Mouse (Mus musculus) brain, embryonic 14.5 days (tissue): ENCODE results near the gene Pxmp4.

Experiments
- CTCF ChIP-seq: fragments of 200-500 bp; IDR thresholded peaks from 2 replicates; pipeline ENCODE4 v1.5.1; 2012; ENCODE audit warnings: inconsistent platforms, mild to moderate bottlenecking, moderate library complexity, borderline replicate concordance; ENCODE audit not compliant: insufficient read depth, insufficient read length; ENCODE audit errors: extremely low read depth
- POLR2A ChIP-seq: fragments of 200-500 bp; IDR thresholded peaks from 2 replicates; pipeline ENCODE4 v1.6.1; 2012; ENCODE audit warnings: mild to moderate bottlenecking, inconsistent platforms, borderline replicate concordance; ENCODE audit not compliant: poor library complexity, insufficient read depth, insufficient read length, severe bottlenecking; ENCODE audit errors: extremely low read depth

- TF ChIP-seq CTCF (no peak), POLR2A (no peak)
These were observed 45.1 kb downstream of the Pxmp4 start, which contains the start of gene Necab3 for GRCm38 (mm10) chr2:154558264-154559039.
